Mouse (Mus musculus): ENCODE data around the gene Gm20661. TPM values are rescaled to one million over a fixed set of nuclear protein-coding genes. Genes with fewer than 3 reads are reported as not detected.

The Gm20661 gene
- not detected for polyA plus RNA-seq (2017; shearing (Covaris generic))

DNA sequence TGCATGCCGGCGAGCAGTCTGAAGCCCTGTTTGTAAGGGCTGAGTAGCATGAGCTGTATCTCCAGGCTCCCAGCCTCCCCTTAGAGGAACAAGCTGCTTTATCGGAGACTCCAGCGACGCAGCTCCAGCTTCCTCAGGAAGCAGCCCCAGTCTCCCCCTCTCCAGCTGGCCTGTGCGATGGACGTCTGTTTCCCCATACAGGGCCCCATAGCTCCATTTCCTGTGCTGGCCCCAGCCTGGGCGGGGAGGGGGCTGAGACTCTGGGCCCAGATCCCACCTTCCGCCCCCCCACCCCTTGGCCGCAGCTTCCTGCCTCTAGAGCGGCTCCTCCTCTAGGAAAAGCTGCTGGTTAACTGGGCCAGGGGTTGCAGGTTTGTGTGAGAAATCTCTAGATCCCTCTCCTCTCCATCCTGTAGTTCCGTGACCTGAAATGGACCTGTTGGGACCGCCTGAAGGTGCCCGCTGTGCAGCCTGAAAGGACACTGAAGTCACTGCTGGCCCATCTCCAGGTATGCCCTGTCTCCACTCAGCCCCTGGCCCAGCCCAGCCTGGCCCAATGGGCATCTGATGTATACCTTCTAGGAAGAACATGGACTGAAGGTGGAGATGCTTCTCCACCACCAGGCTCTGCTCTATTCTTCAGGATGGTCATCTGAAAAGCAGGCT, at the start of gene Gm20661:
TSS of gene Gm20661 (plus strand) at position 378 of the 666 bp plus-strand sequence.
- ATAC-seq = no peak

DNA sequence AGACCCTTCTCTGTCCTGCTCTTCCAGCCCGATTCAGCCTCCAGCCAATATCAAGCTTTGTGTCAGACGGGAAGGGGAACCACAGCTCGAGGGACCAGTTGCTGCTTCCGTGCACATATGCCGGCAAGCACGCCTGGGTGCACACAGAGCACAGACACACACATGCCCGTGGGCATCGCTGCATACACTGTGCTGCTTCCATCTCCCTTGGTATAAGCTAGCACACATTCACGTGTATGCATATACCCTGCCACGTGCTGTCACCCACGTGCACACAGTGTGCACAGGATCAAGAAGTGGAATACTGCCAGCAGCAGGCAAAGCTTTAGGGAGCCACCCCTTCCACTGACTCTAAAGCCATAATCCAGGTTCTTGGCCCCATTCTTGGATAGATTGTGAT, 48.7 kb upstream of the Gm20661 start:
- ATAC-seq = no peak

DNA sequence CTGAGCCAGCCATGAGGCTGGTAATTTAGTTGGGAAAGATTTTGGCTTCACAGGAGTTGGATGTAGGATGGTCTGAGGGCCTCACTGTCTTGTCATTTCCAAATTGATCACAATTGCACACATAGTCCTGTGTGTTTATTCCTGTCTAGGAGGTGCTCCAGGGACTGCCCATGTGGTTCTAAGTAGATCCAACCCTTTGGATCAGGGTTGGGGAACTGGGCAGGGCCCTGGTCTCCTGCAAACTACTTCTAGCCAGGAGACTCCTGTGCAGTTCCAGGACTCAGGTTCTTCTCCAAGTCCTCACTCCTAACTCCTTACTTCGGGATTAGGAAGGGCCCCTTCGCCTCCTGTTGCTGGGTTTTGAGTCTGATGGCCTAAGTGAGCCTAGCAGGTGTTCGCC, 47.5 kb upstream of the Gm20661 start, which contains the start of gene Camkv:
TSS of gene Camkv (plus strand) at position 301 of the 400 bp plus-strand sequence.
- ATAC-seq = no peak

DNA sequence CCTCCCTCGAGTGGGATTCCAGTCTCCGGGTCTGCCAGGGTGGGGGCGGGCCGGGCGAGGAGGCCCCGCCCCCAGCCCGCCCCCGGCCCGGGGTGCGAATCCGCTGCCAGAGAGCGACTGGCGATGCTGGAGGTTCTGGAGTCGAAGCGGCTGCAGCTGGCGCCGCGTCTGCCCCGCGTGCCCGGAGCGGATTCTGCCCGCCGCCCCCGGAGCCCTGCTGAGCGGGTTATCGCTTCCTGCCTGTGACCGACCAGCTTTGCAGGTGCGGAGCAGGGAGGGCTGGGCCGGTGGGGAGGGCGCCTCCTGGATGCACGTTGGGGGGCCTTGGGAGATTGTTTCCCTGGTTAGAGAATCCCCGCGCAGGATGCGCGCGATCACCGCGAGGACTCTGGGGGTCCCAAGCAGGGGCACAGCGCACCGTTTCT, 47.1 kb upstream of the Gm20661 start:
- no peak for ATAC-seq

DNA sequence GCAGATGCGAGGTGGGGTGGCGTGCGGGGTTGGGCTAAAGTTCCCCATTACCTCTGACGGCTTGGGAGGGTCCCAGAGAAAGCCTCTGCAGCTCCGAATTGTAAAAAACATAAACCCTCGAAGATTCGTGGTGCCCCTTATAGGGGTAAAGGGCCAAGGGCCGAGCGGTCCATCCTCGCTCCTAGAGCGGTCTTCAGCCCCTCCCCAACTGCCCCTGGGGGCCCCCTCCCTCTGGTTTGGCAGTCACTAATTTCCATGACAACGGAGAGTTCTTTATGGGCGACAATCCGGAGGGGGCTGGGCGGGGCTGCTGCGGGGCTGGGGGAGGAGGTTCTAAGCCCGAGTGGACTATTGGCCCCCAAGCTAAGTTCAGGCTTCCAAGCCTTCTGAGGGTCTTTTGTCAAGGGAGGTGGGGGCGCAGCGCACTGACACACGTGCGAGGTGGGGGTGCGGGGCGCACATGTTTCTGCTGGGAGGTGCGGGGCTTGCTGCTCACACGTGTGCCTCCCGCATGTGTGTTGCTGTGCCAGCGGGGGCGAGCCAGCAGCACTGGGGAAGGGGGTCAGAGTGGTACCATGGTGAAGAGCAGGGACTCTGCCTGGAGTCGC, 46.5 kb upstream of the Gm20661 start:
- ATAC-seq = no peak

DNA sequence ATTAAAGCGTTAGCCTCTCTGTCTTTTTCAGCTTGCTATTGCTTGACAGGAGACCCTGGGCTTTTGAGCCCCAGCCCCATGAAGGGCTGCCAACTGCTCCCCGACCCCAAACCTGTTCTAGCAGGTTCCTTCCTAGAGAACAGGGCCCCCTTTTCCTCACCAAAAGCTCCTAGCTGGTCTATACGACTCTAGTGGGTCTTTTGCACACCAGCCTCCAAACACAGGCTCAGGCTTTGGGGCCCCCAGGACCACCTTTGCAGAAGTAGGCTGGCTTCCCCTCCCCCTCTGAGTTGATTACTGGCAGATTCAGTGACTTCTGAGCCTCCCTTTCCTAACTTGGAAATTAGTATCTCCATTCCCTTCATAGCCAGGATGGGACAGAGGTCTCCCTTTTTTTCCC, 46.0 kb upstream of the Gm20661 start:
- ATAC-seq = no peak

DNA sequence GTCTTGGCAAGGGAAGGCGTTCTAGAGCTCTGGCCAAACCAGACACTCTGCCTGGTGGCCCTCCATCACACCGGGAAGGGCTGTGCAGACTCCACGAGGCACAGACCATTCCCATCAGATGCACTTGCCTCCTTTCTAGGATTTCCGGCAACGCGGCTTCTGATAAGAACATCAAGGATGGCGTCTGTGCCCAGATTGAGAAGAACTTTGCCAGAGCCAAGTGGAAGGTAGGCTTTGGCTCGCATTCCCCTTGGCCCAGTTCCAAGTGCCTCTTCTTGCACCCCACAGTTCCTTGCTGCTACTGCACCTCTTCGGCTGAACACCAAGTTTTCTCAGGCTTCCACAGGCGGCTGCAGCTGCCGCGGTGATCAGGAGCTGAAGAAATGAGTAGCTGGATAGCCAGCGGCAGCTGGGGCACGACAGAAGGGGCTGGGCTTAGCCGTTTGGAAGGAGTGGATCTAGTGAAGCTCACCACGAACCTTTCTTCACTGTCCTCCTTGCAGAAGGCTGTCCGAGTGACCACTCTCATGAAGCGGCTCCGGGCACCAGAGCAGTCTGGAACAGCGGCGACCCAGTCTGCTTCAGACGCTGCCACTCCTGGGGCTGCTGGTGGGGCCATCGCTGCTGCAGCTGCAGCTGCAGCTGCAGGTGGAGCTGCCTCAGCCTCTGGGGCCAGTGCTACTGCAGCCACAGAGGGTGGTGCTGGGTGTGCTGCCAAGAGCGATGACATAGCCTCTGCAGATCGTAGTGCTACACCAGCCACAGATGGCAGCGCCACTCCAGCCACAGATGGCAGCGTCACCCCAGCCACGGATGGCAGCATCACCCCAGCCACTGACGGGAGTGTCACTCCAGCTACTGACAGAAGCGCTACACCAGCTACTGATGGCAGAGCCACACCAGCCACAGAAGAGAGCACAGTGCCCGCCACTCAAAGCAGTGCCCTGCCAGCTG, 35.3 kb upstream of the Gm20661 start:
- no peak for ATAC-seq

DNA sequence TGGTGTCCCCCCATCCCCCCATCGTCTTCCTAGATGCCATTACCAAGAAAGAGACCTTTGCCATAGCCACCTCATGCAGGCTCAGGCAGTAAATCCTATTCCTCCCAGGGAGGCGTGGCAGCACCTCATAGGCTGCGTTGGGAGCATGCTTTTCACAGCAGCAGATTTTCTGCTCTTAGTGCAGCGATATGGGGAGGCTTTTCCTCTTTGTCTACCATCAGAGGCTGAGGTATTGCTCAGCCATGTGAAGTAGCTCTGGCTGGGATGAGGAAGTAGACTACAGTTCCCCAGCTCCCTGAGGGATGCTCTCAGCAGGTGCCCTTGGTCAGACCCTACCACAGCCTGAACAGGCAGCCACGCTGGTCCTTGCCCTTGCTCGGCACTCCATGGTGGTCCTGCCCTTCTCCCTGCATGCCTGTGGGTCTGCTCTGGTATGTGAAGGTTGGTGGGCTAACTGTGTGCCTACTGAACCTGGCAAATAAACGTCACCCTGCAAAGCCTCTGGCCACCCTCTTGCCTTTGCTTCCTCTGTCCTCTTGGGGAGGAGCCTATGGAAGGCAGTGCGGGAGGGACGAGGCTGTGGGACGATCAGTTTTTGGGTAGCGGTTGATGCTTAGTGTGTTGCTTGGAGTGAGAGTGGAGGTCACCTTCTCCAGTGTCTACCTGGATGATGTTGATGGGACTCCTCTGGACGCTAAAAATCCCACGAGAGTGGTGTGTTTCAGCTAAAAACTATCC, 33.5 kb upstream of the Gm20661 start:
- no peak for ATAC-seq

DNA sequence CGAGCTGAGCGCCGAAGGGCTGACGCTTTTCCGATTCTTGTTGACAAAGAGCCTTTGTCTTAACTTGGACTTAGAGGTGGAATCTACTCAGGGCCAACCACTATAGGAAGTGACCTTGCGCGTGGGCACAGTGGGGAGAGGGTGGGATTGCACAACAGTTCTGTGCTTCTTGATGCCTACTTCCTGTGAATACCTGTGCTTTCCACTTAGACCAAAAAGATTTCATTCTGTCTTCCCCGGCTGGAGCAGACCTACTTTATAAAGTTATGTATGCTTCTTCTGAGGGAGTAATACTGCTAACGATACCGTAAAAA, 33.0 kb upstream of the Gm20661 start, which contains the start of gene Traip:
TSS of gene Traip (plus strand) at position 215 of the 314 bp plus-strand sequence.
- no peak for ATAC-seq

DNA sequence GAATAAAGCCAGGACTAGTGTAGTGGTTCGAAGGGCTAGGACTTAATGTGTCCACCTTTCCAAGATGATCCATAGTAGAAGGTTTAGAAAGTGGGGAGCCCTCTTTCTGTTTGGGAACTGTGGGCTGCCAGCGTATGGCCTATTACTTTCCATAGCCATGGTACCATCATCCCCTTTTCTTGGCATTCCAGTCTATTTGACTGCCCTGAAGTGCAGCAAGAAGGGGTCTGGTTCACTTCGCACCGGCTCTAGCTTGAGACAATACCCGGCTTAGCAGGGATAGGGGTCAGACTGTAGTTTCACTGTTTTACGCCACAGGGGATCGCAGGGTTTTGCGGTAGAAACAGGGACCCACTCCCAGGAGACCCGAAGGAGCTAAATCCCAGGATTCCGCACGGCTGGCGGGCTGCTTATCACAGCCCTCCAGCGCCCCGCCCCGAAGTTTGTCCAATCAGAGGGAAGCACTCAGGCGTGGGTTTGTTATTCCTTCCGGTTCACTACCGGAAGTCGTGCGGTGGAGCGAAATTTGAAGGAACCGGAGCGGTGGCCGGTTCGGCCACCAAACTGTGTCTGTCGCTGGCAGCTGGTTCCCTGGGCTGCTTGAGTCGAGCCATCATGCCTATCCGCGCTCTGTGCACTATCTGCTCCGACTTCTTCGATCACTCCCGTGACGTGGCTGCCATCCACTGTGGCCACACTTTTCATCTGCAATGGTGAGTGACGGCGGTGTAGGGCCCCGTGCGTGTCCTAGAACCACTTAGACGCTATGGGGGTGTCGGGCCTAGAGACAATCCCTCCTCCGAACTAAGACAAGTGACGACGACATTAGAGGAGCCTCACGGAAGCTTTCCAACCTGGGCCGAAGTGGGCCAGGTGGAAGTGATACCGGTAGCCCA, 32.1 kb upstream of the Gm20661 start:
- ATAC-seq = peak; percentile 100

DNA sequence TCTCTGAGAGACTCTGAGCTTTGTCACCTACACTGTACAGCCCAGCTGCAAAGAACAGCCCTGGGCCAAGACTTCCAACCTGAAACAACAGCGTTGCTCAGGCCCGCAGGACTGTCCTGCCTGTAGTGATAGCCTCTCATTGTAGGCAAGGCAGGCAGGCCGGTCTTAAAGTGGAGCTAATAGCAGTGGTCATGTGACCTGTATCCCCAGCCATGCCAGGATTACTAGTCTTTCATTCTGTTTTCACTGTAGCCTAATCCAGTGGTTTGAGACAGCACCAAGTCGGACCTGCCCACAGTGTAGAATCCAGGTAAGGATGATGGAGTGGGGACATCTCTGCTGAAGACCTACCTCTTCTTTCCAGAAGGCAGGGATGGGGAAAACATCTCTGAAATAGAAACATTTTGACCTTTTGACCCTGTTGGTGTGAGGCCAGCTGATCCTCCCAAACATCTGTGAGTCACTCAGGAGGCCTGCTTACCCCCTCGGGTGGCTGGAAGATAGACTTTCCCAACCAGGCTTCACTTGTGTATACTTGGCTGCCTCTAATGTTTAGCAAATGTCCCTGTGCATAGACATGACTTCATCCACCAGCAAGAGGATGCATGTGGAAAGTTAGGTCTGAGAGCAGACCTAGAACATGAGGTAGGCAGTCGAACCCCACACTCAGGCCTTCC, 27.1 kb upstream of the Gm20661 start:
- ATAC-seq = no peak

DNA sequence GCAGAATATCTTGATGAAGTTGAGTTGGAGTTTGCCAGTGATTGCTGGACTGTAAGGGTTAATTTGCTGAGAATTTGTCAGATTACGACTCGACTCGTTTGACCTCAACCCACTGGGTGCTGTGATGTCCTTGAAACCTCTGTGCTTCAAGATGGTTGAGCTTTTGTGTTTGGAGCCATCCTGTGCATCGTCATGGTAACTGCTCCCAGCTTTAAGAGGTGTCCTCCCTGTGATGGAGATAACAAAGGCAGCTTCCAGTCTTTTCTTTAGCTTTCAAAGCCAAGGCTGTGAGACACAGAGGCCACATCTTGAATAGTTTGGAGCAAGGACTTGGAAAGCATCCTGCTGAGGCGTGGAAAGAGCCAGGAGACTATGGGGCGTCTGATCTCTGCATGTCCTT, 25.7 kb upstream of the Gm20661 start:
- no peak for ATAC-seq

DNA sequence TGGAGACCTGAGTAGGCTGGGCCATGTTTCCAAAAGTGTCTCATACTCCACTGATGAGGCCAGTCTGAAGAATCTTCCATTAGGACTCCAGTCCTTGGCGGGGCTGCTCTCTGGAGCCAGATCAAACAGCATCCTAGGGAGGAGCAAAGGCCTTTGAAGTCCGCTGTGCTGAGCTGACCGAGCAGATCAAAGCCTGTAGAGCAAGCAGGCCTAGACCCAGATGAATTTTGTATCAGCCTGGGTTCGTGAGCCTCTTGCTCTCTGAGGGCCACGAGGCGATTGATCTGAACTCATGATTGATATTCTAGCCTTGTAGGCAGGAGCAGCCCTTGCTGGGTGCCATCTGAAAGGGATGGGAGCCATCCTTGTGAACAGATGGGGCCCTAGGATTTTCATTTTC, 23.0 kb upstream of the Gm20661 start:
- ATAC-seq = no peak

DNA sequence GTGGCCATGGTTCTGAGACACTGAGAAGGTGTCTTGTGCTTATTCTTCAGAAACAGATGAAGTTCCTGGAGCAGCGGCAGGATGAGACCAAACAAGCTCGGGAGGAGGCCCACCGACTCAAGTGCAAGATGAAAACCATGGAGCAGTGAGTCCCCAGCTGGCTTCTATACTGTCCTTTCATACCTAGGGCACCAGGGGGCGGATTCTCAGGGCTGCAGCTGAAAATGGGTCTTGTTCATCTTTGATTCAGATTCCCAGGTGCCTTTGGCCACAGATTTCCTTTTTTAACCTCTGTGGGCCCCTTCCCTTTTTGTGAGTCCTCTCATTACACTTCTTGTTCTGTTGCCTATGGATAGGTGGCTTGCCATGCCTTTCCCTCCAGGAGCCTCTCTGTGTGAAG, 21.9 kb upstream of the Gm20661 start:
- ATAC-seq = no peak

DNA sequence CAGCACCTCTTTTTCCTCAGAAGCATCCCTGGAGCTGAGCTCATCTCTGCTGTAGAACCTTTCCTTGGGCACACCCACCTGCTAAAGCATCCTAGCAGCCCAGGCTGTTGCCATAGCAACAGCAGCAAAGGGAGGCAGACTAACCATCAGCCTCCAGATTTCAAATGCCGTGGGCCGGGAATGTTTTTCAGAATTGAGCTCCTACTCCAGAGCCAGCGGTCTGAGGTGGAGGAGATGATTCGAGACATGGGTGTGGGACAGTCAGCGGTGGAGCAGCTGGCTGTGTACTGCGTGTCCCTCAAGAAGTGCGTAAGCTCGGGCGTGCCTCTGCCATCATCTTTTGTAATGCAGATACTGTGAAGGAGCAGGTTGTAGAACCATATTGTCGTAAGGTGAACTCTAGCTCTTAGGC, 21.5 kb upstream of the Gm20661 start:
- no peak for ATAC-seq

DNA sequence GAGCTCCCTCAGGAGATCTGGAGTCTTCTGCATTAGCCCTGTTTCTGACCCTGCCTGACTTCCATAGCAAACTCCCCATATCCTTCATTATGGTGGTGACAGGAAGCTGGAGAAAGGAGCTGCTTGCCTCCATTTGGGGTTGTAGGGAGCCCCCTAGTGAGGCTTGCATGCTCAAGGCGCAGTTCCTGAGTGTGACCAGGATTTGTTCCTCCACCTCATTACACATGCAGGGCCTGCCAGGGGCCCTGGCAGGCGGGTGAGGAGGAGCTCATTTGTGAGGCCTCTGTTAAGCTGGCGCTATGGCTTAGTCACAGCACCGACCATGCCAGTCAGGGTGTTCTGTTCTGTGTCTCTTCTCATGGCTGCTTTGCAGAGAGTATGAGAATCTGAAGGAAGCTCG, 21.0 kb upstream of the Gm20661 start:
- no peak for ATAC-seq

DNA sequence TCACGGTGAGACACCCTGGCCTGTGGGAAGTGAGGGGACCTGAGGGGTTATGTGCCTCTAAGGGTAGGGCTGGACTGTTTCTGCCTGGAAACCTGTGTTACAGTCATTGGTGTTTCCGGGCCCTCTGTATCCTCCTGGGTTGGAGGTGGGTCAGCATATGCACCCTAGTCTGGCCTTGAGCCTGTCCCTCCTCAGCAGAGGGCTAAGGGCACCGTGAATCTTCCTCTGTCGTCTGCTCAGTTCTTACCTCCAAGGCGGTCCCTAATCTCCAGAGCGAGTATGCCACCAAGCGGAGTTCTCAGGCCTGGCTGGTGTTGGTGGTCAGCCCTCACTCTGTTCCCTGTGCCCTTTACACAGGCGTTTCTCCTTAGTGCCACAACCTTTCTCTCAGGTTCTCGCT, 19.9 kb upstream of the Gm20661 start:
- no peak for ATAC-seq

DNA sequence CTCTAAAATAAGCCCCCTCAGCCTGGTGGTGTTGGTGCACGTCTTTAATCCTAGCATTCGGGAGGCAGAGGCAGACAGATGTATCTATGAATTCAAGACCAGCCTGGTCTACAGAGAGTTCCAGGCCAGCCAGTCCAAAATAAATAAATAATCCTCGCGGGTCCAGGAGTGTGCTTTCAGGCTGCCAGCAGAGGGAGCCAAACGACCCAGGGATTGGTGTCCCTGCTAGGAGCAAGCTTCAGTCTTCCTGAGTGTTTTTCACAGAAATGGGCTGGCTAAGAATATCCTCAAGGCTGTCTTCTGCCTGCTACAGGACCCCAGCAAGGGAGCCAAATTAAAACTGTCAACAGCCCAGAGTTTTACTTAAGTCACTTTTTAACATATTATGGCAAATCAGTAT, 19.2 kb upstream of the Gm20661 start:
- peak; percentile 73 for ATAC-seq

DNA sequence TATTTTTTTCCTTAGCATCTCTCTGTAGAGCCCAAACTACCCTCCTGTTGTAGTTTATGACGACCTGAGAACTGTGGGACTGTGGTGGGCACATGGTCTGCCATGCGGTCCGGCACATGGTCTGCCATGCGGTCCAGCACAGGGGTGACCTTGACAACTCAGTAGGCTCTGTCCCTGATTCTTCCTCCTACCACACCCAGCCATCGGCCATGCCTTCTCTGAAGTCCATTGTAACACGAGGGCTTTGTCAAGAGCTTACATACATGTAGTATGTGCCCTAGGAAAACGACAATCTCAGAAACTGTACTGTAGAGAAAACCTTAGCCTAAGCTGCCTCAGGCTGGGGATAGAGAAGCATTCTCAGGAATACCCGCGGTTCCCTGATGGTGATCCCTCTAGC, 18.2 kb upstream of the Gm20661 start:
- no peak for ATAC-seq

DNA sequence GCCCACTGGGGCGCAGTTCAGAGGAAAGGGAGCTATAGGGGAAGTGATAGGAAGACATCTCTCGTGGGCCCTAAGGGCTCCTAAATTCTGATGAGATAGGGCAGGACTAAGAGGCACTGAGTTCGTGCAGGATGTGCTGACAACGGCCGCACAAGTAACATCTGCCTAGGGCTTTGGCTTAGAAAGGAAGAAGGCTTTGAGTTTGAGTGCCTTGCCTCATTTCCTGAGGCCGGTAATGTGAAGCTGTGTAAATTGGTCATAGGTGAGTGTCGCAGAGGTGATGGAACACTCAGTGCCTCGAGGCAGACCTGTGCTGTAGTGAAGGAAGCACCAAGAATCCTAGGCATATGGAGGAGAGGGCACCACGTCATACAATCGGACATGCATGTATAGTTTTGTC, 16.2 kb upstream of the Gm20661 start:
- no peak for ATAC-seq

DNA sequence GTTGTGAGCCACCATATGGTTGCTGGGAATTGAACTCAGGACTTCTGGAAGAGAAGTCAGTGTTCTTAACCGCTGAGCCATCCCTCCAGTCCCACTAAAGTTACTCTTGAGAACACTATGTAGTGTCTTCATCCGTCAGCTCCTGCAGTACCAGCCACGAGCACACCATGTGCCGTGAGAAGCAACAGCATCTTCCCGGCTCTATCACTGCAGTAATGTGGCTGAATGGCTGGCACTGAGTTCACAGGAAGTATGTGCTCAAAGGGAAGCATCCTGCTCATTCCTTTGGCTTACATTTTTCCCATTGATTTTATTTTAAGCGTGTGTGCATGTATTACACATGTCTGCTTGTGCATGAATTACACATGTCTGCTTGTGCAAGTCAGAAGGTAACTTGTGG, 15.4 kb upstream of the Gm20661 start:
- ATAC-seq = no peak
